Comparison of ENCODE assay signal across 23 mouse cellular contexts in the genomic region with DNA sequence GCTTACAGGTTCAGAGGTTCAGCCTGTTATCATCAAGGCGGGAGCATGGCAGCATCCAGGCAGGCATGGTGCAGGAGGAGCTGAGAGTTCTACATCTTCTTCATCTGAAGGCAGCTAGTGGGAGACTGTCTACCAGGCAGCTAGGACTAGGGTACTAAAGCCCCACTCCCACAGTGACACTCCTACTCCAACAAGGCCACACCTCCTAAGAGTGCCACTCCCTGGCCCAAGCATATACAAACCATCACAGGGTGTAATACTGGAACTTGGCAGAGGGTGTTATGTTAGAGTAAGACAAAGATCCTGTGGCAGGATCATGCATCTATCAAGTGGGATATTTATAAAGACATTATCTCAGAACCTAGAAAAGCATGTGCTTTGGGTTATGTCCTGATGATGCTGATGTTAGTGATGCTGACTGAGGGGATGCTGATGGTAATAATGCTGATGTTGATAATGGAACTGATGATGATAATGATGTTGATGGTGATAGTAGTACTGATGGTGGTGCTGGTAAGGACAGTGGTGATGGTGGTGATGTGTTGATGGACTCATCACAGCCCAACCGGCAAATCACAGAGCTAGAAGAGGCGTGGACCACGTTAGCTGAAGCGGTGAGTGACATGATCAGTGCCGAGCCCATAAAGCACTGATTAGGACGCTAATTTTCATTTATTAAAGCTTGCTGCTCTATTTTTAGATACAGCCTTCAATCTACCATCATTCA.
A peak's percentile ranks its signal among the peaks of the same experiment; 100 is the strongest.
DNase-seq lines count a peak whose midpoint lies in the region; ATAC-seq and TF ChIP-seq lines count a peak whose summit lies in the region.
"Had no signal": no experiment of that assay in that cellular context is flagged by ENCODE, and none has a peak within 500 bp of the region (broad histone marks: within the 10 kb centered on the region; RNA-seq: fewer than 3 reads in every experiment).

No protein-coding gene starts in this region.

- DNase-seq in forebrain, embryonic 14.5 days (ENCODE audit: low spot score): no peak
- DNase-seq in heart, adult 2 months: no peak
- DNase-seq in heart, postnatal 10 days: no peak
- DNase-seq in brain, embryonic 14.5 days (ENCODE audit: low read depth): peak; percentile 25
- DNase-seq: adrenal gland, adult 8-10 months; adrenal gland, postnatal 36 days; B cell, adult 2 months; cerebellum, adult 11 months; cerebellum, adult 8-10 months; cerebellum, postnatal 14 days; gastrocnemius, postnatal 25 days; heart, postnatal 36 days had no signal

- peak; percentile 79 for ATAC-seq in forebrain, embryonic 15.5 days (replicated peaks)
- no peak for ATAC-seq in forebrain, embryonic 14.5 days
- ATAC-seq in megakaryocyte, adult 5-6 weeks (ENCODE audit: poor library complexity, severe bottlenecking): no peak
- ATAC-seq: CD4-positive, CD25-positive, alpha-beta regulatory T cell, adult 4 months; forebrain, embryonic 13.5 days; hindbrain, embryonic 16.5 days; inflammation-experienced regulatory T-cells, adult 6 months; intestine, postnatal 0 days had no signal

- 84% methylated on average over 7 of the region's 7 CpGs for WGBS in forebrain, embryonic 15.5 days
- WGBS in forebrain, embryonic 14.5 days: 86% methylated on average over 7 of the region's 7 CpGs
- WGBS in heart, adult 2 months: 77% methylated on average over 7 of the region's 7 CpGs

- H3K4me3 ChIP-seq in forebrain, embryonic 15.5 days: no peak overlapping the region
- no peak overlapping the region for H3K4me3 ChIP-seq in forebrain, embryonic 14.5 days (ENCODE audit: low read depth, low read length)
- H3K4me3 ChIP-seq in heart, adult 2 months: no peak overlapping the region
- H3K4me3 ChIP-seq in megakaryocyte, embryonic 14.5 days (replicated peaks): peak overlapping the region; percentile 73
- H3K4me3 ChIP-seq: embryonic facial prominence, embryonic 12.5 days; forebrain, embryonic 13.5 days; hindbrain, embryonic 12.5 days had no signal

- peak overlapping the region; percentile 53 for H3K27ac ChIP-seq in forebrain, embryonic 15.5 days (replicated peaks)
- no peak overlapping the region for H3K27ac ChIP-seq in forebrain, embryonic 14.5 days (ENCODE audit: low read depth, low read length)
- H3K27ac ChIP-seq in heart, adult 2 months: peak overlapping the region; percentile 81; the same call in 1 of the 2 replicates
- H3K27ac ChIP-seq: embryonic facial prominence, embryonic 12.5 days; forebrain, embryonic 13.5 days; hindbrain, embryonic 12.5 days had no signal

- TF ChIP-seq POLR2A in heart, adult 2 months (IDR thresholded peaks at IDR 0.05; ENCODE audit: insufficient read depth, low read depth, low read length): no peak
- no peak for TF ChIP-seq POLR2A in brain, embryonic 14.5 days (IDR thresholded peaks at IDR 0.05; ENCODE audit: borderline replicate concordance, extremely low read depth, insufficient read depth, insufficient read length, poor library complexity, severe bottlenecking)

- no peaks in the 10 kb centered on the region for H3K9me3 ChIP-seq in forebrain, embryonic 15.5 days
- H3K9me3 ChIP-seq in forebrain, embryonic 14.5 days (replicated peaks; ENCODE audit: control insufficient read depth, low read length): no peaks in the 10 kb centered on the region
- peaks cover 16% of the 10 kb centered on the region for H3K9me3 ChIP-seq in megakaryocyte, embryonic 14.5 days
- H3K9me3 ChIP-seq: embryonic facial prominence, embryonic 12.5 days; forebrain, embryonic 13.5 days; G1E had no signal

- no peak overlapping the region for H3K4me2 ChIP-seq in forebrain, embryonic 15.5 days (replicated peaks)
- no peak overlapping the region for H3K4me2 ChIP-seq in forebrain, embryonic 14.5 days (ENCODE audit: low read length)
- H3K4me2 ChIP-seq: embryonic facial prominence, embryonic 12.5 days; forebrain, embryonic 13.5 days; hindbrain, embryonic 12.5 days had no signal

- TF ChIP-seq CTCF in heart, adult 2 months (IDR thresholded peaks at IDR 0.05): no peak
- no peak for TF ChIP-seq CTCF in brain, embryonic 14.5 days (IDR thresholded peaks at IDR 0.05; ENCODE audit: borderline replicate concordance, extremely low read depth, insufficient read depth, insufficient read length)

- intact Hi-C loops in heart, adult 2 months (cut with DNase I): loop anchor here (5.0 kb wide), 1 partner anchor 140 kb away; no protein-coding TSS in a partner anchor
- intact Hi-C loops in heart, postnatal 10 days (cut with DNase I): no loop called here

- no peaks in the 10 kb centered on the region for H3K36me3 ChIP-seq in forebrain, embryonic 15.5 days
- H3K36me3 ChIP-seq in forebrain, embryonic 14.5 days (ENCODE audit: control insufficient read depth, insufficient read depth, low read length): no peaks in the 10 kb centered on the region
- peaks cover 4% of the 10 kb centered on the region for H3K36me3 ChIP-seq in heart, adult 2 months (ENCODE audit: control insufficient read depth, insufficient read depth, low read length)
- H3K36me3 ChIP-seq in megakaryocyte, embryonic 14.5 days (replicated peaks; ENCODE audit: low read length): peaks cover 54% of the 10 kb centered on the region
- H3K36me3 ChIP-seq: embryonic facial prominence, embryonic 12.5 days; hindbrain, embryonic 12.5 days had no signal

- H3K4me1 ChIP-seq in forebrain, embryonic 15.5 days: 0 out of 2 replicates have a peak, but pooled peaks cover 4% of the 10 kb centered on the region
- H3K4me1 ChIP-seq in forebrain, embryonic 14.5 days (ENCODE audit: control insufficient read depth, insufficient read depth, low read length): no peaks in the 10 kb centered on the region; the same call in 1 of the 2 replicates
- peaks cover 10% of the 10 kb centered on the region for H3K4me1 ChIP-seq in heart, adult 2 months (ENCODE audit: control insufficient read depth, insufficient read depth, low read length)
- no peaks in the 10 kb centered on the region for H3K4me1 ChIP-seq in megakaryocyte, embryonic 14.5 days
- H3K4me1 ChIP-seq: forebrain, embryonic 13.5 days; hindbrain, embryonic 12.5 days had no signal

- H3K79me2 ChIP-seq in heart, adult 2 months (replicated peaks; ENCODE audit: control insufficient read depth, insufficient read depth, low read length): peaks cover 2% of the 10 kb centered on the region; the same call in 1 of the 2 replicates

- no peaks in the 10 kb centered on the region for H3K27me3 ChIP-seq in forebrain, embryonic 15.5 days
- no peaks in the 10 kb centered on the region for H3K27me3 ChIP-seq in forebrain, embryonic 14.5 days (replicated peaks; ENCODE audit: control insufficient read depth, insufficient read depth, low read length)
- no peaks in the 10 kb centered on the region for H3K27me3 ChIP-seq in heart, adult 2 months (ENCODE audit: control insufficient read depth, insufficient read depth, low read length)
- H3K27me3 ChIP-seq in megakaryocyte, embryonic 14.5 days (replicated peaks): no peaks in the 10 kb centered on the region
- H3K27me3 ChIP-seq: embryonic facial prominence, embryonic 12.5 days; forebrain, embryonic 13.5 days; hindbrain, embryonic 12.5 days had no signal

- no peak for TF ChIP-seq EP300 in heart, adult 2 months (IDR thresholded peaks at IDR 0.05; ENCODE audit: insufficient read depth, low read depth, low read length)

- H3K9ac ChIP-seq in forebrain, embryonic 15.5 days (replicated peaks): no peak overlapping the region
- H3K9ac ChIP-seq in forebrain, embryonic 14.5 days (ENCODE audit: low read length): no peak overlapping the region
- H3K9ac ChIP-seq in heart, adult 2 months (ENCODE audit: low read depth, low read length): no peak overlapping the region
- H3K9ac ChIP-seq: embryonic facial prominence, embryonic 12.5 days; forebrain, embryonic 13.5 days; hindbrain, embryonic 12.5 days had no signal
